23 mouse cellular contexts compared by ENCODE assay signal in the genomic region with DNA sequence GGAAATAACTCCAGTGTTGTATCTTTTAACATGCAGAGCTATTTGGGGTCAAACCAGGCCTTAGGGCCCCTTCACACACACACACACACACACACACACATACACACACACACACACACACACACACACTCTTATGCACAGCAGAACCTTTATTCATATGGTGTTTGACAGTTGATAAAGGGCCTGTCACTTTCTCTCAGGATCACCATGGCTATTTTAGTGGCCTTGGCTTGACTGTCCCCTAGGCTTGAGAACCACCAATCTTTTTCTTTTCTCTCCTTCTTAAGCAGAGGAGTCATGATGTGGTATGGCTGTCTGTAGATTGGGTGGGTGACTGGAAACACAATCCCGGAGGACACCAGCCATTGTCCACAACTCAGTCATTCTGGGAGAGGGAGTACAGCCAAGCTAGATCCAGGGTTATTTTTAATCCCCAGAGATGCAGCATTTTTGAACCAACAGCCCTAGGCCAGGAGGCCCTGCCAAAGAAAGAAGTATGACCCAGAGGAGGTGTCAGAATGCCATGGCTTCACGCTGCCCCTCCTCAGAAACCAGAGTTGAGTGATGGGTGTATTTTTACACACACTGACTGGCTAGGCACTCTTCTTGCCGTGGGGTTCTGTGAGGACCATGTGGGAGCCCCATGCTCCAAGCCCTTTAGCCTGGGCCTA.
DNase-seq lines count a peak whose midpoint lies in the region; ATAC-seq and TF ChIP-seq lines count a peak whose summit lies in the region.
"Had no signal": no experiment of that assay in that cellular context is flagged by ENCODE, and none has a peak within 500 bp of the region (broad histone marks: within the 10 kb centered on the region; RNA-seq: fewer than 3 reads in every experiment).

No protein-coding gene starts in this region.

- intact Hi-C loops in left cerebral cortex, postnatal 25 days (cut with DNase I), result no loop called here

- no peak for TF ChIP-seq POLR2A in lung, adult 2 months (IDR thresholded peaks at IDR 0.05; ENCODE audit: borderline replicate concordance, extremely low read depth, low read depth, low read length)

- H3K9me3 ChIP-seq in lung, postnatal 0 days (ENCODE audit: low read length), result no peaks in the 10 kb centered on the region
- no peaks in the 10 kb centered on the region for H3K9me3 ChIP-seq in heart, embryonic 16.5 days (replicated peaks; ENCODE audit: control insufficient read depth, low read length)
- H3K9me3 ChIP-seq in hindbrain, embryonic 11.5 days (ENCODE audit: control insufficient read depth, low read length), result no peaks in the 10 kb centered on the region
- H3K9me3 ChIP-seq: forebrain, embryonic 15.5 days; hindbrain, embryonic 12.5 days; neural tube, embryonic 12.5 days; stomach, embryonic 15.5 days had no signal

- H3K4me1 ChIP-seq in lung, postnatal 0 days (ENCODE audit: insufficient read depth, low read depth, low read length), result no peaks in the 10 kb centered on the region
- H3K4me1 ChIP-seq in lung, adult 2 months (ENCODE audit: control insufficient read depth, insufficient read depth, low read length), result no peaks in the 10 kb centered on the region
- H3K4me1 ChIP-seq in heart, embryonic 16.5 days (ENCODE audit: control insufficient read depth, insufficient read depth, low read length), result peaks cover 38% of the 10 kb centered on the region
- H3K4me1 ChIP-seq in hindbrain, embryonic 11.5 days (replicated peaks; ENCODE audit: control insufficient read depth, insufficient read depth, low read length), result no peaks in the 10 kb centered on the region
- H3K4me1 ChIP-seq: forebrain, embryonic 15.5 days; hindbrain, embryonic 12.5 days; neural tube, embryonic 12.5 days; stomach, embryonic 15.5 days had no signal

- H3K4me3 ChIP-seq in lung, postnatal 0 days (ENCODE audit: low read depth, low read length), result no peak overlapping the region
- H3K4me3 ChIP-seq in lung, adult 2 months (replicated peaks; ENCODE audit: extremely low read depth, low read depth, low read length), result no peak overlapping the region
- no peak overlapping the region for H3K4me3 ChIP-seq in heart, embryonic 16.5 days (ENCODE audit: low read length)
- H3K4me3 ChIP-seq in hindbrain, embryonic 11.5 days (ENCODE audit: low read depth, low read length), result no peak overlapping the region
- H3K4me3 ChIP-seq: forebrain, embryonic 15.5 days; hindbrain, embryonic 12.5 days; limb, embryonic 12.5 days; neural tube, embryonic 12.5 days; stomach, embryonic 15.5 days had no signal

- H3K27ac ChIP-seq in lung, postnatal 0 days (ENCODE audit: low read length), result no peak overlapping the region
- H3K27ac ChIP-seq in heart, embryonic 16.5 days (ENCODE audit: low read length), result peak overlapping the region; percentile 98
- H3K27ac ChIP-seq in hindbrain, embryonic 11.5 days (ENCODE audit: low read depth, low read length), result no peak overlapping the region
- H3K27ac ChIP-seq: forebrain, embryonic 15.5 days; hindbrain, embryonic 12.5 days; kidney, postnatal 0 days; limb, embryonic 12.5 days; liver, embryonic 14.5 days; neural tube, embryonic 12.5 days; stomach, embryonic 15.5 days had no signal

- no peak for DNase-seq in lung, postnatal 0 days (ENCODE audit: low spot score)
- DNase-seq in lung, adult 2 months, result no peak
- DNase-seq in heart, adult 9 months (ENCODE audit: low spot score in 2 of 2), result peak; percentile 72 to 79
- peak; percentile 84 for DNase-seq in skeletal muscle tissue, adult 2 months (ENCODE audit: low read depth, low spot score)
- DNase-seq in left cerebral cortex, postnatal 25 days (ENCODE audit: low spot score in 2 of 2), result no peak
- DNase-seq in hindbrain, embryonic 11.5 days (ENCODE audit: low spot score), result no peak
- no peak for DNase-seq in B cell, adult 2 months
- DNase-seq: adrenal gland, postnatal 36 days; cerebellum, adult 11-12 months; cerebellum, postnatal 14 days; embryo, embryonic 11 days; kidney, adult 18-20 months; thymus, adult 18-20 months; thymus, postnatal 4 days had no signal

- H3K36me3 ChIP-seq in lung, postnatal 0 days (ENCODE audit: insufficient read depth, low read length), result no peaks in the 10 kb centered on the region
- H3K36me3 ChIP-seq in heart, embryonic 16.5 days (ENCODE audit: control insufficient read depth, insufficient read depth), result no peaks in the 10 kb centered on the region
- no peaks in the 10 kb centered on the region for H3K36me3 ChIP-seq in hindbrain, embryonic 11.5 days (ENCODE audit: control insufficient read depth, insufficient read depth, low read length)
- H3K36me3 ChIP-seq: forebrain, embryonic 15.5 days; hindbrain, embryonic 12.5 days; limb, embryonic 12.5 days; neural tube, embryonic 12.5 days; stomach, embryonic 15.5 days had no signal

- no peaks in the 10 kb centered on the region for H3K27me3 ChIP-seq in lung, postnatal 0 days (replicated peaks; ENCODE audit: insufficient read depth, low read length)
- H3K27me3 ChIP-seq in heart, embryonic 16.5 days (ENCODE audit: control insufficient read depth, insufficient read depth, low read length), result no peaks in the 10 kb centered on the region
- no peaks in the 10 kb centered on the region for H3K27me3 ChIP-seq in hindbrain, embryonic 11.5 days (ENCODE audit: control insufficient read depth, insufficient read depth, low read length)
- H3K27me3 ChIP-seq: forebrain, embryonic 15.5 days; hindbrain, embryonic 12.5 days; limb, embryonic 12.5 days; neural tube, embryonic 12.5 days; stomach, embryonic 15.5 days had no signal

- no peak overlapping the region for H3K4me2 ChIP-seq in lung, postnatal 0 days (replicated peaks; ENCODE audit: low read depth, low read length)
- no peak overlapping the region; the same call in 1 of the 2 replicates for H3K4me2 ChIP-seq in heart, embryonic 16.5 days (ENCODE audit: low read depth, low read length)
- no peak overlapping the region for H3K4me2 ChIP-seq in hindbrain, embryonic 11.5 days (replicated peaks; ENCODE audit: low read depth, low read length)
- H3K4me2 ChIP-seq: forebrain, embryonic 15.5 days; hindbrain, embryonic 12.5 days; limb, embryonic 12.5 days; midbrain, embryonic 11.5 days; neural tube, embryonic 12.5 days; stomach, embryonic 15.5 days had no signal

- H3K9ac ChIP-seq in lung, postnatal 0 days (replicated peaks; ENCODE audit: low read depth), result no peak overlapping the region
- peak overlapping the region; percentile 38; the same call in 1 of the 2 replicates for H3K9ac ChIP-seq in heart, embryonic 16.5 days (ENCODE audit: low read length)
- H3K9ac ChIP-seq in hindbrain, embryonic 11.5 days (ENCODE audit: low read depth, low read length), result no peak overlapping the region
- H3K9ac ChIP-seq: forebrain, embryonic 15.5 days; hindbrain, embryonic 12.5 days; limb, embryonic 12.5 days; liver, embryonic 14.5 days; neural tube, embryonic 12.5 days; stomach, embryonic 15.5 days had no signal

- TF ChIP-seq CTCF in lung, postnatal 0 days (IDR thresholded peaks at IDR 0.05), result no peak
- no peak for TF ChIP-seq CTCF in lung, adult 2 months (IDR thresholded peaks at IDR 0.05; ENCODE audit: insufficient read depth, low read length)

- TF ChIP-seq EP300 in lung, postnatal 0 days (IDR thresholded peaks at IDR 0.05), result no peak

- 51% methylated on average over 3 of the region's 3 CpGs for WGBS in lung, postnatal 0 days
- 63% methylated on average over 3 of the region's 3 CpGs for WGBS in lung, adult 2 months
- 37% methylated on average over 3 of the region's 3 CpGs for WGBS in heart, embryonic 16.5 days
- 85% methylated on average over 3 of the region's 3 CpGs for WGBS in hindbrain, embryonic 11.5 days

- 0 out of 2 replicates have a peak, but pooled peaks have one; percentile 16 for ATAC-seq in lung, postnatal 0 days
- ATAC-seq in heart, embryonic 16.5 days (replicated peaks; ENCODE audit: extremely low read depth, insufficient read depth, low FRiP score), result peak; percentile 74
- ATAC-seq in hindbrain, embryonic 11.5 days (ENCODE audit: low FRiP score), result no peak
- ATAC-seq: forebrain, embryonic 15.5 days had no signal

Comparison
In these comparisons a context has a peak if more than half of its experiments do, and no peak if none do; other contexts are left out.
1. DNase-seq: peak in heart, adult 9 months (2 of 2) and skeletal muscle tissue, adult 2 months (single experiment); none in lung, postnatal 0 days (single experiment), lung, adult 2 months (single experiment), left cerebral cortex, postnatal 25 days (0 of 2), hindbrain, embryonic 11.5 days (single experiment) and B cell, adult 2 months (0 of 2).